Mouse (Mus musculus): ENCODE data around the gene Son.

DNA sequence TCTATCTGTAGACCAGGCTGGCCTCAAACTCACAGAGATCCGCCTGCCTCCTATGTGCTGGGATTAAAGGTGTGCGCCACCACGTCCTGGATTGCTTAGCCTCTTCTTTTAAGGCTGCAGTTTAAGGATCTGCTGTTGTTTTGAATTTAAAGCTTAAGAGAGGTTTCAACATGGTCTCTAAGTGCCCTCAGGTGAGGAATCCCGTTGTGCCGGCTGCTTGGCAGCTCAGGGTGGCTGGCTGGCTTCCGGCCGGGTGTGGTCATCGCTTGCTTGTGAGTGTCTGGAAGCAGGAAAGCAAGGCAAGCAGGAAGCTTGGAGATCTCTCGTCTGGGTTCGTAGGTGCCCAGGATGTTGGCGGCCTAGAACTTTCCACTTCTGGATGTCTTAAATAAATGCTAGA is 26.3 kb upstream of the Son start:
- TF ChIP-seq POLR2A (IDR thresholded peaks at IDR 0.05; ENCODE audit: insufficient read depth, low read length): no peak
- TF ChIP-seq CTCF (IDR thresholded peaks at IDR 0.05; ENCODE audit: low read depth, low read length): no peak
